Mouse (Mus musculus) limb, embryonic 12.5 days (tissue): ENCODE results near the gene Haghl. TPM values are rescaled to one million over a fixed set of nuclear protein-coding genes. Genes with fewer than 3 reads are reported as not detected.
A peak's percentile ranks its signal among the peaks of the same experiment; 100 is the strongest.

Source experiments
- ATAC-seq: fragments of 200-750 bp; cut with Nextera tagmentation; 2 replicates; pipeline ENCODE4 v1.8.0; 2017; ENCODE audit warnings: low read depth, moderate TSS enrichment; ENCODE audit not compliant: insufficient number of reproducible peaks, insufficient read depth, low FRiP score, low TSS enrichment
- H3K27ac ChIP-seq: fragments of 300-500 bp; sonication (generic); 2 replicates; pipeline ENCODE4 v1.5.1; 2016; ENCODE audit warnings: mild to moderate bottlenecking, moderate library complexity
- H3K27me3 ChIP-seq: fragments of 300-500 bp; sonication (generic); 2 replicates; pipeline ENCODE4 v1.6.1; 2016; ENCODE audit warnings: mild to moderate bottlenecking, moderate library complexity
- H3K36me3 ChIP-seq: fragments of 300-500 bp; sonication (generic); 2 replicates; pipeline ENCODE4 v1.6.1; 2016; ENCODE audit warnings: mild to moderate bottlenecking, moderate library complexity
- H3K4me1 ChIP-seq: fragments of 300-500 bp; sonication (generic); replicated peaks from 2 replicates; pipeline ENCODE4 v1.6.1; 2016
- H3K4me2 ChIP-seq: fragments of 300-500 bp; sonication (generic); 2 replicates; pipeline ENCODE4 v1.6.1; 2016; ENCODE audit warnings: mild to moderate bottlenecking, moderate library complexity
- H3K4me3 ChIP-seq: fragments of 300-500 bp; sonication (generic); replicated peaks from 2 replicates; pipeline ENCODE4 v1.5.1; 2016; ENCODE audit warnings: mild to moderate bottlenecking
- H3K9ac ChIP-seq: fragments of 300-500 bp; sonication (generic); replicated peaks from 2 replicates; pipeline ENCODE4 v1.6.1; 2016; ENCODE audit warnings: mild to moderate bottlenecking, moderate library complexity
- H3K9me3 ChIP-seq: fragments of 300-500 bp; sonication (generic); 2 replicates; pipeline ENCODE4 v1.6.1; 2016; ENCODE audit warnings: mild to moderate bottlenecking, moderate library complexity
- WGBS: fragments of 180-500 bp; shearing (Covaris S2); methylation state at CpG from one replicate; pipeline ENCODE4 v1.1.7; 2016; 5-methylcytosine and 5-hydroxymethylcytosine counted together
- polyA plus RNA-seq: library from polyadenylated mRNA; unstranded; fragments of >200 nt; fragmentation: Nextera tagmentation; extraction: Ambion mirVana; gene quantifications from 2 replicates; pipeline ENCODE4 v1.2.1, GENCODE M21; 2016

Gene Haghl
- 89.8 and 97.7 TPM in 2 replicates for polyA plus RNA-seq

DNA sequence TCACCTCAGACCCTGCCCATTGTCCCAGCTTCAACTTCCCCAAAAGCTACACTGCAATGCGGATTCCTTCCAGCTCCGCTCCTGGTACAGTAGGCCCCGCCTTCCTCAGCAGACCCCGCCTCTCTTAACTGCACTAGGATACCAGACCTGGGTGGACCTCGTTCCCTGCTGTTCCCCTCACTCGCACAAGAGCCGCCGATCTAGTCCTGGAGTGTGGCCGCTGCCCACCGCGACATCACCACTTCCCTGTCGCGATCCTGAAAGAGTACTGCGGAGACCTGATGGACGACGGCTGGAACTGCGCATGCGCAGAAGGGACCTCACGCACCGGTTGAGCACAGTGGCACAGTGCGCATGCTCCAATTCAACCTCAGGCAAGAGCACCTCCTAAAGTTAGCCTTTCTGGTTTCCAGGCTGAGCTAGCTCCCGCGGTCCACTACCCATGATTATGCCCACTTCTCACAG, at the start of gene Haghl:
Gene Haghl (minus strand): TSS at position 393 of the 465 bp plus-strand sequence.
- H3K4me1 ChIP-seq = peaks cover 24% of the 10 kb centered on the region
- H3K36me3 ChIP-seq = peaks cover 72% of the 10 kb centered on the region
- H3K9me3 ChIP-seq = no peaks in the 10 kb centered on the region
- H3K27me3 ChIP-seq = no peaks in the 10 kb centered on the region
- peak within 1 kb of the TSS; percentile 64 for H3K4me3 ChIP-seq
- ATAC-seq = peak; percentile 82
- H3K9ac ChIP-seq = peak within 1 kb of the TSS; percentile 78
- under 1% methylated on average over 23 of the region's 23 CpGs for WGBS
- peak within 1 kb of the TSS; percentile 82 for H3K4me2 ChIP-seq
- peak within 1 kb of the TSS; percentile 95 for H3K27ac ChIP-seq

- peaks cover 60% of the 10 kb centered on the region for H3K36me3 ChIP-seq
- ATAC-seq = no peak
- no peaks in the 10 kb centered on the region for H3K9me3 ChIP-seq
- WGBS = 88% methylated on average over 12 of the region's 12 CpGs
- H3K4me2 ChIP-seq = peak overlapping the region; percentile 98
- H3K4me1 ChIP-seq = peaks cover 62% of the 10 kb centered on the region
- H3K27me3 ChIP-seq = no peaks in the 10 kb centered on the region
- H3K27ac ChIP-seq = no peak overlapping the region
- peak overlapping the region; percentile 74 for H3K4me3 ChIP-seq
- H3K9ac ChIP-seq = peak overlapping the region; percentile 83; the same call in 1 of the 2 replicates
Measured at GRCm38 (mm10) chr17:25834595-25835222, 49.2 kb upstream of the Haghl start.

GRCm38 (mm10) chr17:25833961-25834594, 48.6 kb upstream of the Haghl start:
- Histone ChIP-seq H3K9me3 (no peaks in the 10 kb centered on the region), H3K27ac (peak overlapping the region; percentile 94), H3K36me3 (peaks cover 56% of the 10 kb centered on the region), H3K9ac (peak overlapping the region; percentile 83), H3K27me3 (no peaks in the 10 kb centered on the region), H3K4me3 (peak overlapping the region; percentile 74), H3K4me1 (peaks cover 66% of the 10 kb centered on the region), H3K4me2 (peak overlapping the region; percentile 98)
- WGBS = 48% methylated on average over 6 of the region's 6 CpGs
- no peak for ATAC-seq

- peaks cover 50% of the 10 kb centered on the region for H3K36me3 ChIP-seq
Measured at GRCm38 (mm10) chr17:25833291-25833663, 47.8 kb upstream of the Haghl start, which contains the start of gene Stub1. Stub1 (minus strand) TSS chr17:25833404.

GRCm38 (mm10) chr17:25832436-25833290, 47.2 kb upstream of the Haghl start:
- WGBS = under 1% methylated on average over 76 of the region's 77 CpGs
- peak; percentile 90 for ATAC-seq
- H3K36me3 ChIP-seq = peaks cover 49% of the 10 kb centered on the region
- peak overlapping the region; percentile 94 for H3K27ac ChIP-seq
- H3K9me3 ChIP-seq = no peaks in the 10 kb centered on the region
- peak overlapping the region; percentile 74 for H3K4me3 ChIP-seq
- peaks cover 68% of the 10 kb centered on the region for H3K4me1 ChIP-seq
- H3K9ac ChIP-seq = peak overlapping the region; percentile 83
- H3K4me2 ChIP-seq = peak overlapping the region; percentile 98
- no peaks in the 10 kb centered on the region for H3K27me3 ChIP-seq

More at GRCm38 (mm10) chr17:25833291-25833663, 47.8 kb upstream of the Haghl start, which contains the start of gene Stub1:
- no peak; the same call in 1 of the 2 replicates for ATAC-seq
- Histone ChIP-seq H3K4me3 (peak within 1 kb of the TSS; percentile 74), H3K9ac (peak within 1 kb of the TSS; percentile 83), H3K4me1 (peaks cover 69% of the 10 kb centered on the region), H3K27ac (peak within 1 kb of the TSS; percentile 94), H3K27me3 (no peaks in the 10 kb centered on the region), H3K4me2 (peak within 1 kb of the TSS; percentile 98), H3K9me3 (no peaks in the 10 kb centered on the region)
- WGBS = under 1% methylated on average over 24 of the region's 24 CpGs

DNA sequence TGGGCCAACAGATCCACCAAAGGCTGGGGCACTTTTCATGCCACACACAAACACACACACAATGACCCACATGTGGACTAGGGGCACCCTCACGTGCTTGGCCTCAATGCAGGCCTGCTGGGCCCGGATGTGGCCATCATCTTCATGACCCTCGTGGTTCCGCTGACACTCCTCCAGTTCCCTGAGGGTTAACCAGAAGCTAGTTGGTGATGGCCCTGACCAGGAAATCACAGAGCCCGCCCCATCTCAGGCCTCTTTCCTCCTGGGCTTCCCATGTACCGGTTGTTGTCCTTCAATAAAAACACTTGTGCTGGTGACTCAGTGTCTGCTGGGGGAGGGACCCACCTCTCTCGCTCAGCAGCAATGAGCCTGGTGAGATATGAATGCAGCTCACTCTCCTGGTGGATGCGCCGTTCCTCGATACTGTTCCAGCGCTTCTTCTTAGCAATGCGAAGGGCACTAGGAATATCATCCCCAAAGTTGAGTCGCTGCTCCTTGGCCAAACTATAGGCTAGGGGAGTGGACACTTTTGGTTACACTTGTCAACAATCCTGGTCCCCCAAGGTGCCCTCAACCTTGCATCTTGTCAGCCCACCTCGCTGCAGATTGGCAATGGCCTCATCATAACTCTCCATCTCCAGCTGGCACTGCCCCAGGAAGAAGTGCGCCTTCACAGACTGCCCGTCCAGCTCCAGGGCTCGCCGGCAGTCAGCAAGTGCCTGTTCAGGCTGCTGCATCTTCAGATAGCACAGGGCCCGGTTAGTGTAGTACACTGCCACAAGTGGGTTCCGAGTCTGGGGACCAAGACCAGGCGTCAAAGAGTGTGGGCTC, 46.2 kb upstream of the Haghl start:
- peak overlapping the region; percentile 98 for H3K4me2 ChIP-seq
- peak overlapping the region; percentile 83 for H3K9ac ChIP-seq
- no peaks in the 10 kb centered on the region for H3K27me3 ChIP-seq
- ATAC-seq = no peak
- peak overlapping the region; percentile 88; the same call in 1 of the 2 replicates for H3K27ac ChIP-seq
- WGBS = 62% methylated on average over 21 of the region's 21 CpGs
- peaks cover 57% of the 10 kb centered on the region for H3K36me3 ChIP-seq
- peaks cover 58% of the 10 kb centered on the region for H3K4me1 ChIP-seq
- H3K9me3 ChIP-seq = no peaks in the 10 kb centered on the region
- peak overlapping the region; percentile 74 for H3K4me3 ChIP-seq

- Histone ChIP-seq H3K36me3 (peaks cover 63% of the 10 kb centered on the region), H3K4me1 (peaks cover 52% of the 10 kb centered on the region), H3K9me3 (no peaks in the 10 kb centered on the region), H3K9ac (no peak overlapping the region; the same call in 1 of the 2 replicates), H3K4me3 (peak overlapping the region; percentile 74; the same call in 1 of the 2 replicates), H3K4me2 (peak overlapping the region; percentile 98), H3K27ac (no peak overlapping the region), H3K27me3 (no peaks in the 10 kb centered on the region)
- no peak for ATAC-seq
- 92% methylated on average over 14 of the region's 14 CpGs for WGBS
Measured at GRCm38 (mm10) chr17:25830806-25831431, 45.4 kb upstream of the Haghl start.

GRCm38 (mm10) chr17:25830200-25830753, 44.8 kb upstream of the Haghl start:
- ATAC-seq = no peak
- H3K4me3 ChIP-seq = peak overlapping the region; percentile 62; the same call in 1 of the 2 replicates
- no peaks in the 10 kb centered on the region for H3K9me3 ChIP-seq
- peak overlapping the region; percentile 87 for H3K4me2 ChIP-seq
- H3K4me1 ChIP-seq = peaks cover 55% of the 10 kb centered on the region
- 84% methylated on average over 4 of the region's 4 CpGs for WGBS
- H3K27ac ChIP-seq = no peak overlapping the region
- peak overlapping the region; percentile 75 for H3K9ac ChIP-seq
- peaks cover 62% of the 10 kb centered on the region for H3K36me3 ChIP-seq
- H3K27me3 ChIP-seq = no peaks in the 10 kb centered on the region

- Histone ChIP-seq H3K9ac (peak overlapping the region; percentile 75), H3K36me3 (peaks cover 55% of the 10 kb centered on the region), H3K4me3 (peak overlapping the region; percentile 62), H3K9me3 (no peaks in the 10 kb centered on the region), H3K27me3 (no peaks in the 10 kb centered on the region), H3K4me1 (peaks cover 55% of the 10 kb centered on the region), H3K27ac (peak overlapping the region; percentile 91), H3K4me2 (peak overlapping the region; percentile 87)
- no peak for ATAC-seq
- WGBS = 43% methylated on average over 8 of the region's 8 CpGs
Measured at GRCm38 (mm10) chr17:25829558-25830017, 44.1 kb upstream of the Haghl start.
